Mouse (Mus musculus) E14TG2a.4 (cell line): Measurements from ENCODE around the gene Pak2.

Experiments
- CTCF ChIP-seq: conservative IDR thresholded peaks from 2 replicates; pipeline ENCODE4 v1.5.1; 2014; ENCODE audit warnings: low read length
- NANOG ChIP-seq: IDR thresholded peaks from 2 replicates; pipeline ENCODE4 v1.6.1; 2014; ENCODE audit warnings: borderline replicate concordance, low read length, mixed read lengths

GRCm38 (mm10) chr16:32087629-32088443, 8.7 kb upstream of the Pak2 start:
- TF ChIP-seq CTCF (no peak), NANOG (no peak)
